Mouse (Mus musculus): ENCODE data around the gene Nrxn3.

The Nrxn3 gene

GRCm38 (mm10) chr12:89312586-89312985, 589.9 kb downstream of the Nrxn3 start:
- DNase-seq (ENCODE audit: extremely low read depth, low read depth), result no peak

GRCm38 (mm10) chr12:89325864-89326560, 603.3 kb downstream of the Nrxn3 start:
- no peak for DNase-seq (ENCODE audit: extremely low read depth, low read depth)

GRCm38 (mm10) chr12:89331474-89332263, 609.0 kb downstream of the Nrxn3 start:
- no peak for DNase-seq (ENCODE audit: extremely low read depth, low read depth)

- DNase-seq (ENCODE audit: extremely low read depth, low read depth), result no peak
These were observed 610.8 kb downstream of the Nrxn3 start for GRCm38 (mm10) chr12:89333486-89333885.

- DNase-seq (ENCODE audit: extremely low read depth, low read depth), result no peak
These were observed 642.2 kb downstream of the Nrxn3 start for GRCm38 (mm10) chr12:89364850-89365249.

- DNase-seq (ENCODE audit: extremely low read depth, low read depth), result no peak
These were observed 647.3 kb downstream of the Nrxn3 start for GRCm38 (mm10) chr12:89369939-89370338.

- no peak for DNase-seq (ENCODE audit: extremely low read depth, low read depth)
These were observed 653.9 kb downstream of the Nrxn3 start for GRCm38 (mm10) chr12:89376600-89376999.

GRCm38 (mm10) chr12:89377051-89377643, 654.5 kb downstream of the Nrxn3 start:
- DNase-seq (ENCODE audit: extremely low read depth, low read depth), result no peak

- no peak for DNase-seq (ENCODE audit: extremely low read depth, low read depth)
These were observed 655.0 kb downstream of the Nrxn3 start for GRCm38 (mm10) chr12:89377687-89378086.

- DNase-seq (ENCODE audit: extremely low read depth, low read depth), result no peak
These were observed 660.6 kb downstream of the Nrxn3 start for GRCm38 (mm10) chr12:89383254-89383653.

GRCm38 (mm10) chr12:89395121-89395792, 672.6 kb downstream of the Nrxn3 start:
- no peak for DNase-seq (ENCODE audit: extremely low read depth, low read depth)

- no peak for DNase-seq (ENCODE audit: extremely low read depth, low read depth)
These were observed 713.8 kb downstream of the Nrxn3 start for GRCm38 (mm10) chr12:89436519-89436918.

GRCm38 (mm10) chr12:89442323-89443038, 719.8 kb downstream of the Nrxn3 start:
- DNase-seq (ENCODE audit: extremely low read depth, low read depth), result no peak

- DNase-seq (ENCODE audit: extremely low read depth, low read depth), result no peak
These were observed 728.1 kb downstream of the Nrxn3 start for GRCm38 (mm10) chr12:89450667-89451298.

- no peak for DNase-seq (ENCODE audit: extremely low read depth, low read depth)
These were observed 747.5 kb downstream of the Nrxn3 start for GRCm38 (mm10) chr12:89470226-89470625.

GRCm38 (mm10) chr12:89471289-89471688, 748.6 kb downstream of the Nrxn3 start:
- no peak for DNase-seq (ENCODE audit: extremely low read depth, low read depth)

- DNase-seq (ENCODE audit: extremely low read depth, low read depth), result no peak
These were observed 749.2 kb downstream of the Nrxn3 start for GRCm38 (mm10) chr12:89471874-89472273.

GRCm38 (mm10) chr12:89479096-89479495, 756.4 kb downstream of the Nrxn3 start:
- no peak for DNase-seq (ENCODE audit: extremely low read depth, low read depth)

GRCm38 (mm10) chr12:89482223-89482622, 759.5 kb downstream of the Nrxn3 start:
- DNase-seq (ENCODE audit: extremely low read depth, low read depth), result no peak

GRCm38 (mm10) chr12:89504026-89504425, 781.4 kb downstream of the Nrxn3 start:
- DNase-seq (ENCODE audit: extremely low read depth, low read depth), result no peak

All from MEL-GATA-1-ER (cell line).